28 mouse cellular contexts compared by ENCODE assay signal in genomic region chr2:148868959-148869358, GRCm38 (mm10). TPM values are rescaled to one million over a fixed set of nuclear protein-coding genes. Genes with fewer than 3 reads are reported as not detected.
"Had no signal": no experiment of that assay in that cellular context is flagged by ENCODE, and none has a peak within 500 bp of the region (broad histone marks: within the 10 kb centered on the region; RNA-seq: fewer than 3 reads in every experiment).

No protein-coding gene starts in this region.

- ATAC-seq: lung, postnatal 0 days; midbrain, embryonic 13.5 days; midbrain, embryonic 15.5 days had no signal

- H3K4me3 ChIP-seq: lung, embryonic 15.5 days; megakaryocyte, embryonic 14.5 days; midbrain, embryonic 13.5 days; midbrain, embryonic 15.5 days; myocyte; neural tube, embryonic 13.5 days; neural tube, embryonic 15.5 days had no signal

- DNase-seq: lung, adult 18-20 months; lung, postnatal 14 days; lung, postnatal 36 days; retina, postnatal 1 day; right cerebral cortex, adult 18-20 months; right cerebral cortex, postnatal 25 days; right cerebral cortex, postnatal 4 days; spleen, adult 18-20 months; thymus, adult 18-20 months; thymus, postnatal 14 days; thymus, postnatal 36 days had no signal

RNA-seq across cellular contexts. Expression of gene 9230104L09Rik, which starts 4.1 kb away (rescaled TPM):
- total RNA-seq: midbrain, postnatal 0 days had no signal
- polyA plus RNA-seq: liver, embryonic 16.5 days; lung, embryonic 15.5 days; macrophage; midbrain, embryonic 11.5 days; midbrain, embryonic 13.5 days; midbrain, embryonic 15.5 days; midbrain, postnatal 0 days; myocyte; neural tube, embryonic 11.5 days; neural tube, embryonic 13.5 days; neural tube, embryonic 15.5 days; small intestine, adult 2 months; stomach, embryonic 14.5 days; stomach, embryonic 16.5 days had no signal

RNA-seq across cellular contexts. Expression of gene Cst9, which starts 34.0 kb away (rescaled TPM):
- total RNA-seq: midbrain, postnatal 0 days had no signal
- polyA plus RNA-seq: liver, embryonic 16.5 days; macrophage; midbrain, embryonic 11.5 days; midbrain, embryonic 13.5 days; midbrain, embryonic 15.5 days; midbrain, postnatal 0 days; myocyte; neural tube, embryonic 11.5 days; neural tube, embryonic 13.5 days; neural tube, embryonic 15.5 days; small intestine, adult 2 months; stomach, embryonic 14.5 days; stomach, embryonic 16.5 days had no signal

RNA-seq across cellular contexts. Expression of gene Cst13, which starts 49.1 kb away (rescaled TPM):
- total RNA-seq: midbrain, postnatal 0 days had no signal
- polyA plus RNA-seq: liver, embryonic 16.5 days; lung, embryonic 15.5 days; lung, postnatal 0 days; macrophage; midbrain, embryonic 11.5 days; midbrain, embryonic 13.5 days; midbrain, embryonic 15.5 days; midbrain, postnatal 0 days; myocyte; neural tube, embryonic 11.5 days; neural tube, embryonic 13.5 days; neural tube, embryonic 15.5 days; small intestine, adult 2 months; stomach, embryonic 14.5 days; stomach, embryonic 16.5 days; thymus, postnatal 0 days had no signal
